Mouse (Mus musculus) layer of hippocampus, postnatal 36 days (tissue): ENCODE measurements at regions not wholly inside any gene's neighbourhood (a gene's known extent, or its start where the extent isn't known, plus 50 kb on each side); places are given as distances from the start of the nearest gene placed in this dataset.

Source experiments
- DNase-seq, 2 experiments: peaks; one replicate each; pipeline ENCODE4 v3.0.0; 2022

GRCm38 (mm10) chr1:61428706-61429501 is 209.7 kb upstream of the Pard3b start:
- no peak for DNase-seq

- no peak for DNase-seq
These were observed 201.0 kb upstream of the Pard3b start for GRCm38 (mm10) chr1:61437603-61438002.

- no peak for DNase-seq
These were observed 177.2 kb upstream of the Pard3b start for GRCm38 (mm10) chr1:61461435-61461834.

GRCm38 (mm10) chr1:61470617-61471214 is 167.9 kb upstream of the Pard3b start:
- DNase-seq: peak in 1 of 2 experiments; percentile 4

- no peak for DNase-seq
These were observed 166.6 kb upstream of the Pard3b start for GRCm38 (mm10) chr1:61471779-61472578.

GRCm38 (mm10) chr1:61472579-61473242 is 165.9 kb upstream of the Pard3b start:
- DNase-seq: peak in 1 of 2 experiments; percentile 19

GRCm38 (mm10) chr1:61485459-61485858 is 153.2 kb upstream of the Pard3b start:
- DNase-seq: no peak

- DNase-seq: no peak
These were observed 113.7 kb upstream of the Pard3b start for GRCm38 (mm10) chr1:61524886-61525285.

GRCm38 (mm10) chr1:61525881-61526280 is 112.7 kb upstream of the Pard3b start:
- DNase-seq: no peak

- no peak for DNase-seq
These were observed 109.9 kb upstream of the Pard3b start for GRCm38 (mm10) chr1:61528757-61529156.

GRCm38 (mm10) chr1:61530166-61530565 is 108.5 kb upstream of the Pard3b start:
- no peak for DNase-seq

- DNase-seq: no peak
These were observed 107.1 kb upstream of the Pard3b start for GRCm38 (mm10) chr1:61531487-61531886.

- DNase-seq: no peak
These were observed 98.5 kb upstream of the Pard3b start for GRCm38 (mm10) chr1:61540081-61540480.

- DNase-seq: no peak
These were observed 97.5 kb upstream of the Pard3b start for GRCm38 (mm10) chr1:61541166-61541565.

- peak in 1 of 2 experiments; percentile 23 for DNase-seq
These were observed 85.8 kb upstream of the Pard3b start for GRCm38 (mm10) chr1:61552577-61553517.

GRCm38 (mm10) chr1:61559514-61559913 is 79.1 kb upstream of the Pard3b start:
- no peak for DNase-seq

- no peak for DNase-seq
These were observed 76.5 kb upstream of the Pard3b start for GRCm38 (mm10) chr1:61562091-61562490.

GRCm38 (mm10) chr1:61565471-61565870 is 73.2 kb upstream of the Pard3b start:
- DNase-seq: no peak

GRCm38 (mm10) chr1:61574276-61574675 is 64.3 kb upstream of the Pard3b start:
- no peak for DNase-seq

- no peak for DNase-seq
These were observed 61.9 kb upstream of the Pard3b start for GRCm38 (mm10) chr1:61576758-61577157.

- DNase-seq: no peak
These were observed 51.4 kb upstream of the Pard3b start for GRCm38 (mm10) chr1:61587251-61587650.
